Mouse (Mus musculus) CH12F3 (cell line): ENCODE measurements around the gene Hsd17b1.

Experiments used
- in situ Hi-C: fragments of 300-500 bp; cut with MboI; formaldehyde crosslinking; loops from 2 replicates; pipeline ENCODE4 v1.14.3; 2020; ENCODE audit warnings: low sequenced_read_pairs

Hsd17b1 gene

DNA sequence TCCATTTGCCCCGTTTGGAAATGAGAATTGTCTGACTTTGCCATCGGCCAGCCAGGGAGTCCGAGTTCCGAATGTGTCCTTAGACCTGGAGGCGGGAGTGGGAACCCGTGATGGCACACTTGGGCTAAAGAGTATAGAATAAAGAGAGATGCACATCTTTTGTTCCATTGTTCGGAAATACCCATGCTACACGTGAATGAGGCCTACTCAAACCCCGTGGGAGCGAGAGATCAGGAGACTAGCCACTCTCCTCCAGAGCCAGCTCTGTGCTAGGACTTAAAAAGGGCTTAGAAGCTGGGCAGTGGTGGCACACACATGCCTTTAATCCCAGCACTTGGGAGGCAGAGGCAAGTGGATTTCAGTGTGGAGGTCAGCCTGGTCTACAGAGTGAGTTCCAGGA, 18.7 kb upstream of the Hsd17b1 start:
- in situ Hi-C loops: loop anchor here (5.0 kb wide), 1 partner anchor 77 kb away; no protein-coding TSS in a partner anchor

- in situ Hi-C loops: loop anchor here (10.0 kb wide), 1 partner anchor 165 kb away; no protein-coding TSS in a partner anchor
Observed at GRCm38 (mm10) chr11:101060126-101060525, 18.1 kb upstream of the Hsd17b1 start.

DNA sequence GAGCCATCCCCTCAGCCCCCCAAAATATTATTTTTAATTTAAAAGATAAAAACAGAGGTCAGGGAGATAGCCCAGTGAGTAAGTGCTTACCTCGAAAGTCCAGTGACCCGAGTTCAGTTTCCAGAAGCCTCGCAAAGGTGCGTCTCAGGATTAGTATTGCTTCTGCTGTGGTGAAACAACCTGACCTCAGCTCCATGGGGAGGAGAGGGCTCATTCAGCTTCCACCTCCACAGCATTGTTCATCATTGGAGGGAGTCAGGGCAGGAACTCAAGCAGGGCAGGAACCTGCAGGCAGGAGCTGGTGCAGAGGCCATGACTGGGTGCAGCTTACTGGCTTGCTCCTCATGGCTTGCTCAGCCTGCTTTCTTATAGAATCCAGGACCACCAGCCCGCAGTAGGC, 17.2 kb upstream of the Hsd17b1 start:
- in situ Hi-C loops: loop anchor here (10.0 kb wide), 1 partner anchor 166 kb away; no protein-coding TSS in a partner anchor

DNA sequence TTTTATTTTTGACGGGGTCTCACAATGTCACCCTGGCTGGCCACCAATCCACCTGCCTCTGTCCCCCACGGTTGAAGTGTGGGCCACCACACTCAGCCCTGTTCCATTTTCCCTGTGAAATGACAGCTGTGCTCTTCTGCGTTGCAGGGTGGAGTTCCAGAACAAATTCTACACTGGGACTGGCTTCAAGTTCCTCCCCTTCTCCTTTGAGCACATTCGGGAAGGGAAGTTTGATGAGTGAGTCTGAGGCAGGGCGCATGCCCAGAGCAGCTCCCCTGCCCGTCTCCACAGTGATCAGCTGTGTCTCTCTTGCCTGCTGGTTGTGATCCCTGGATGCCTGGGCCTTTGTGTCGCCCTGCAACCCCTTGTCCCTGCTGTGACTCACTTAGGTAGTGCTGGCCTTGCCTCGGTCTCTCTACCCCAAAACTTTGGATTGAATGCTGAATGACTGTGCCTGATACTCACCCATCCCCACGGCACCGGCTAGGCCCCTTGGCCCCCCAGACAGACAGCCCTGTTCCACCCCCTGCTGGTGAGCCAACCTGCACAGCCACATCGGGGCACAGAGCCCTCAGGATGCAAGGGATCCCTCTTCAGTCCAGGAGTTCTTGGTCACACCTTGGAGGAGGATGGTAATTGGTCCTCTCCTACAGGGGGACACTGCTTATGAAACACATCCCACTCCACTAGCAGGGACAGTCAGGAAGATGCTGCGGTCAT, 15.9 kb upstream of the Hsd17b1 start:
- in situ Hi-C loops: loop anchor here (10.0 kb wide), 1 partner anchor 168 kb away; no protein-coding TSS in a partner anchor

GRCm38 (mm10) chr11:101062971-101063675, 15.1 kb upstream of the Hsd17b1 start:
- in situ Hi-C loops: loop anchor here (10.0 kb wide), 1 partner anchor 168 kb away; no protein-coding TSS in a partner anchor

DNA sequence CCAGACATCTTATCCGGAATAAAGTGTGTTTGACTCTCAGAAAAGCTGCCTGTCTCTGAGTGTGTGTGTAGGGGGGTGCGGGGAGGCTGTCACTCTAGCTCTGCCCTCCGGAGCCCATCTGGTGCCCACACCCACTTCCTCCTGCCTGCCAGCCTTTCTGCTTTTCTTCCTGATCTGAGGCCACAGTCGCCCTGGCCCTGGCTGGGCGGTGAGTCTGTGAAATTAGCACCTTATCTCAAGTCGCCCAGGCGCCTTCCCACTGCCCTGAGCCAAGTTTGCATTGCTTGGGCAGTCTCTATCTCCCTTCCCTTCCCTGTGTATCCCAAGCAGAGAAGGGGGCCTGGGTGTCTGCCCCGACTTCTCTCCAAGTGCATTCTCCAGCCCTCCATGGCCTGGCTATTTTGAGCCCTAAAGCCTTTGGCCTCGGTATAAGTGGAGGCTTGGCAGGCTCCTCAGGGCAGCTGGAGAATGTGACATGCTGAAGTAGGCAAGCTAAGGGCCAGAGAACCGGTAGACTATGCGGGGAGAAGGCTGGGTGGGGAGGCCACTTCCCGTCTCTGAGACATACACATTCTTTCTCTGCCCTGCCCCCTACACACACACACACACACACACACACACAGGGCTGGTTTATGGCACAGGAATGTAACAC, 14.4 kb upstream of the Hsd17b1 start:
- in situ Hi-C loops: loop anchor here (10.0 kb wide), 1 partner anchor 169 kb away; no protein-coding TSS in a partner anchor

DNA sequence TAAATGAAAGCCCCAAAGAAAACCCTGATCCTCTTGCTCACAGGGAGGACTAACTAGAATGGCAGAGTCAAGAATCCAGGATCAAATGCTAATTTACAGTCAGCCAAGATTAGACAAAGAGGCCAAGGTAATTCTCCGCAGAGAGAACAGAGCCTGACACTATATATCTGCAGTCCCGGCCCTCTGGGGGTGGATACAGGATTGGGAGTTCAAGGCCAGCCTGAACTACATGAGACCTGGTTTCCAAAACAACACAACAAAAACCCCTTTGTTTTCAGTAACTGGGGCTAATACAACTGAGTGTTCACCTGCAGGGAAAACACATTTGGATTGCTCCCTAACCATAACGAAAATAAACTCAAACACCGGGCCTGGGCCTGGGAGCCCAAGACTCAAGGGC, 13.7 kb upstream of the Hsd17b1 start:
- in situ Hi-C loops: loop anchor here (10.0 kb wide), 1 partner anchor 170 kb away; no protein-coding TSS in a partner anchor

DNA sequence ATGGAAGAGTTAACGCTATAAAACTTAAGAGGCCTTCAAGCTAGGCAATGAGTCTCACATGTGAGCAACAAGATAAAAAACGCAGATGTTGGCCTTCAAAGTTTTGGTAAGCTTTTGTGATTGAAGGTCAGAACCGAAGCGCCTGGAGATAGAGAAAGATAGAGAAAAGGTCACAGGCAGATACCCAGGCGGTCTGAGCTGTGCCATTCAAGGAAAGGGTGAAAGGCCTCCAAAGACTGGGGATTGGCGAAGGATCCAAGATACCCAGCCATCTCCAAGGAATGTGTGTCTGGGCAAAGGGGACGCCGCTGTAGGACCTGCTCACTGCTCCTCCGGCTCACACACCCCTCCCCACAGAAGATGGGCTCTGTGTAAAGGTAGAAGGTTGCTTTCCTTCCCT, 13.2 kb upstream of the Hsd17b1 start:
- in situ Hi-C loops: loop anchor here (10.0 kb wide), 1 partner anchor 170 kb away; no protein-coding TSS in a partner anchor

DNA sequence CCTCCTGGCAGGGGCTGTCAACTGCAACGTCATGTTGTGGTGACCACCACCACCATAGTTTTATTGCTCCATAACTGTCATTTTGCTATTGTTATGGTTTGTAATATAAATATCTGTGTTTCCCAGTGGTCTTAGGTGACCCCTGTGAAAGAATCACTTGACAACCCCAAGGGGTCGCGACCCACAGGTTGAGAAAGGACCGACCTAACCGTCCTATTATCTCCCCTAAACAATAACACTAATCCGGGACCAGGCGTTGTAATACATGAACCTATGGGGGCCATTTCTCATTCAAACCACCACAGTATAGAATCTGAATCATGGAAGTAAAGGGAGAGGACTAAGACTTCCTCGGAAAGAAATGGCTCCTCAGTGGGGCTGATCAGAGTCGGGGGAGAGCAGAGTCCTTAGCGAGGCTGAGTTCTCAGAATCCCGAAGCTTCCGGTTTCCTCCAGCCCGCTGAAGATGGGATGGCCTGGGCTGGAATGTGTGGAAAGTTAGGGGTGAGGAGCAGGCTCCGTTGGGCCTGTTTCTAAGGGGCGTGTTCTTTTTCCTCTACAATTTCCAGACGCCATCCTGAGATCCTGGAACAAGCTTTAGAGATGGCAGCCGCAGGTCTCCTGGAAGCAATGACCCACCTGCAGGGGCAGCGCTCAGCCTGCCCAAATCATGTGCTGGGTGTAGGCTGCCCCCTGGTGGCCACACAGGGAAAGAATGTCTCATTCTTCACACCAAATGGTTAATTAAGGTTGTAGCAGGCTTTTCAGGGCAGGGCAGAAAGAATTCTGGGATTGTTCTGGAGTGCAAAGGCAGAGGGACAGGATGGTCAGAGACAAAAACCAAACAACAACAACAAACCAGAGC, 11.4 kb upstream of the Hsd17b1 start:
- in situ Hi-C loops: loop anchor here (10.0 kb wide), 1 partner anchor 172 kb away; no protein-coding TSS in a partner anchor

DNA sequence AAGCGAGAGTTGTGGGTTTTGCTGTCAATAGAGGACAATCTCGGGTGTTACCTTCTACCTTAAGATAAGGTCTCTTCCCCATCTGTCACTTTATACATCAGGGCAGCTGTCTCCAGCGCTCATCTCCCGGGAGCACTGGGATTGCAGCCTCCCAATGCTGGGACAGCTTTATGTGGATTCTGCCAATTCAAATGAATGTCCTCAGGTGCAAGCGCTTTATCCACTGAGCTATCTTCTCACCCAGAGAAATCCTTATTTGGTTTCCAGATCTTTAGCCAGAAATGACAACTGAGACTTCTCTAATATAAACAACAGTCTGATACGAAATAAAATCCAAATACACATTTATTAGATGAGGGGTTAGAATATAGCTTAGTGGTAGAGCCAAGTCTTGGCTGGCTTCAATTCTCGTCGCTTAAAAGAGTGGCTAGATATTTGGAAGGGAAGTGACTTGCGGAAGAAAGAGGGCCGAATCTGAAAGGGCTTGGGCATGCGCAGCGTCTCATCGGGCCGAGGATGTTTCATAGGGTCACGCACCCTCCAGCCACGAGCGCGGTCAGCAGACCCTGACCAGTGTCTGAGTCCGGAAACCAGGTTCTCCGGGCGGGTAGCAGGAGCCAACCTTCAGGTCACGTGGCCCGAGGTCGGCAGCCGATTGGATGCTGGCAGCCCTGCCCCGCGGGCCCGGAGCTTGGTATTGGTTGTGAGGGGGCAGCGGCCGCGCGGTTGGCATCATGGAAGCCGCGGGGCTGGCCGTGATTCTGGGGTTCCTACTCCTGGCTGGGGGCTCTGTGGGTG, 8.6 kb upstream of the Hsd17b1 start, which contains the start of gene Naglu:
Naglu (plus strand) TSS at position 622 of the 798 bp plus-strand sequence.
- in situ Hi-C loops: loop anchor here (10.0 kb wide), 1 partner anchor 175 kb away; no protein-coding TSS in a partner anchor

DNA sequence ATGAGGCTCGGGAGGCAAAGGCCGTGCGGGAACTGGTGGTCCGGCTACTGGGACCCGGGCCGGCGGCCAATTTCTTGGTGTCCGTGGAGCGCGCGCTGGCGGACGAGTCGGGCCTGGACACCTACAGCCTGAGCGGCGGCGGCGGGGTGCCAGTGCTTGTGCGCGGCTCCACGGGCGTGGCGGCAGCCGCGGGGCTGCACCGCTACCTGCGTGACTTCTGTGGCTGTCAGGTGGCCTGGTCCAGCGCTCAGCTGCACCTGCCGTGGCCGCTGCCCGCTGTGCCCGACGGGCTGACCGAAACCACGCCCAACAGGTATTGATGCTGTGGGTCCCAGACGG, 8.1 kb upstream of the Hsd17b1 start:
- in situ Hi-C loops: no loop called here

DNA sequence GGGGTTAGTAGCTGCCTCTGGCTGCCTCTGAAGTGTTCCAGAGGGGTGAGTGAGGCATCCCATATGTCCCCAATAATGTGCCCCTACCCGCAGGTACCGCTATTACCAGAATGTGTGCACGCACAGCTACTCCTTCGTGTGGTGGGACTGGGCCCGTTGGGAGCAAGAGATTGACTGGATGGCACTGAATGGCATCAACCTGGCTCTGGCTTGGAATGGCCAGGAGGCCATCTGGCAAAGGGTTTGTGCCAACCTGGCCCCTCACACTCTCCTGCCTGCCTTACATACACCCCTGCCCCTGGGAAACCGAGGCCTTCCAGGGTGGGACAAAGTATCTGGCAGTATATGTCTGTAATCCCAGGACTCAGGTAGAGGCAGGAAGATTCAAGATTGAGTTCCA, 7.2 kb upstream of the Hsd17b1 start:
- in situ Hi-C loops: no loop called here

GRCm38 (mm10) chr11:101071810-101072428, 6.3 kb upstream of the Hsd17b1 start:
- in situ Hi-C loops: no loop called here

- in situ Hi-C loops: no loop called here
Observed at GRCm38 (mm10) chr11:101079746-101080145, 1.5 kb downstream of the Hsd17b1 start.

- in situ Hi-C loops: no loop called here
Observed at GRCm38 (mm10) chr11:101080421-101080820, 2.2 kb downstream of the Hsd17b1 start.

GRCm38 (mm10) chr11:101081659-101082058, 3.4 kb downstream of the Hsd17b1 start:
- in situ Hi-C loops: no loop called here

DNA sequence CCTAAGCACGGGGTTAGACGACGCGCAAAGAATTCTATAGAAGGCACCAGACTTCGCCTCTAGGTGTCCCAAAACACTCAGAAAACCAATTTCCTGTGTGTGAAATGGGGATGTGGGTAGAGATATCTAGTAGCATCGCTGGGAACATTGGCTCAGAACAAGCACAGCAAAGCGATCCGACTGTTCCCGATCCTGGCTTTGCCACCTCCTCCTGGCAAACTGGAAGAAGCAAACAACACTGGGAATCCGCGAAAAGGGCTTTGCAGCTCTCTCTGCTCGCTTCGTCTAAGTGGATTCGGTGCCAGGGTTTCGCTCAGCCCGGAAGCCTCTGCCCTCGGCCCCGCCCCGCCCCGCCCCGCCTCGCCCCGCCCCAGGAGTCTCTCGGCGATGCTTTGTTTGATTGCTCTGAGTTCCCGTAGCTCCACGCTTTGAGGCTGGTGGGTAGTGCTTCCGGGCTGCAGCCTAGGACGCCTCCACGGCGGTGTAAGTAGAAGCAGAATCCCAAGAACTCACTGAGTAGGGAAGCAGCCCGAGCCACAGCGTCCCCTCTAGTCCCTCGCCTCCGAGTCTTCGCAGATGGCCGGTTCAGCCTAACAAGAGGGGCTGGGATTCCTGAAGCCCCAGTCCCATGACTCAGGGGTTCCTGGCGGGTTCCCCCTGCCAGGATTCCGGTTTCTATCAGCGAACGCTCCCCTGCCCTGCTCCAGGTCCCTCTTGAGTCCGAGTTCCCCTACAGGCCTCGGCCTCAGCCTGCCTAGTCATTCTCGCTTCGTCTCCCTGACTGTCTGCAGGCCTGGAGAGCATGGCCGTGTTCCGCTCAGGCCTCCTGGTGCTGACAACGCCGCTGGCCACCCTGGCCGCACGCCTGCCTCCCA, 4.2 kb downstream of the Hsd17b1 start, which contains the start of gene Coasy:
Coasy (plus strand) TSS at position 358 of the 875 bp plus-strand sequence.
- in situ Hi-C loops: no loop called here
